Mouse (Mus musculus) cerebellum, adult 11 months (tissue): ENCODE measurements around the gene Hic1.

ENCODE experiments used
- DNase-seq: peaks from one replicate; pipeline ENCODE4 v3.0.0; 2022

The Hic1 gene

GRCm38 (mm10) chr11:75147106-75147845, 22.0 kb downstream of the Hic1 start:
- no peak for DNase-seq

- DNase-seq, result no peak
Measured at GRCm38 (mm10) chr11:75145841-75146240, 23.5 kb downstream of the Hic1 start.

GRCm38 (mm10) chr11:75142749-75143148, 26.6 kb downstream of the Hic1 start:
- DNase-seq, result no peak

GRCm38 (mm10) chr11:75141913-75142312, 27.4 kb downstream of the Hic1 start:
- no peak for DNase-seq

- no peak for DNase-seq
Measured at GRCm38 (mm10) chr11:75141038-75141437, 28.3 kb downstream of the Hic1 start.

GRCm38 (mm10) chr11:75140431-75140830, 28.9 kb downstream of the Hic1 start:
- no peak for DNase-seq

GRCm38 (mm10) chr11:75139122-75139963, 30.0 kb downstream of the Hic1 start:
- DNase-seq, result no peak

- no peak for DNase-seq
Measured at GRCm38 (mm10) chr11:75136666-75137398, 32.5 kb downstream of the Hic1 start.

GRCm38 (mm10) chr11:75135358-75135757, 34.0 kb downstream of the Hic1 start:
- DNase-seq, result no peak

- DNase-seq, result no peak
Measured at GRCm38 (mm10) chr11:75134485-75135068, 34.7 kb downstream of the Hic1 start.

- no peak for DNase-seq
Measured at GRCm38 (mm10) chr11:75133951-75134350, 35.4 kb downstream of the Hic1 start.

- peak; percentile 38 for DNase-seq
Measured at GRCm38 (mm10) chr11:75133391-75133790, 35.9 kb downstream of the Hic1 start.

- peak; percentile 73 for DNase-seq
Measured at GRCm38 (mm10) chr11:75132278-75132677, 37.0 kb downstream of the Hic1 start.

- DNase-seq, result no peak
Measured at GRCm38 (mm10) chr11:75131300-75131699, 38.0 kb downstream of the Hic1 start.

- DNase-seq, result no peak
Measured at GRCm38 (mm10) chr11:75129481-75129880, 39.8 kb downstream of the Hic1 start.

- no peak for DNase-seq
Measured at GRCm38 (mm10) chr11:75126384-75126783, 42.9 kb downstream of the Hic1 start.

- DNase-seq, result no peak
Measured at GRCm38 (mm10) chr11:75124406-75124805, 44.9 kb downstream of the Hic1 start.

- DNase-seq, result no peak
Measured at GRCm38 (mm10) chr11:75121348-75121747, 48.0 kb downstream of the Hic1 start.

GRCm38 (mm10) chr11:75119841-75120240, 49.5 kb downstream of the Hic1 start:
- no peak for DNase-seq

- DNase-seq, result peak; percentile 44
Measured at GRCm38 (mm10) chr11:75119298-75119697, 50.0 kb downstream of the Hic1 start.

- DNase-seq, result no peak
Measured at GRCm38 (mm10) chr11:75118141-75118540, 51.2 kb downstream of the Hic1 start.

- DNase-seq, result no peak
Measured at GRCm38 (mm10) chr11:75116379-75116778, 52.9 kb downstream of the Hic1 start.
